7 mouse cellular contexts compared by ENCODE assay signal in the genomic region with DNA sequence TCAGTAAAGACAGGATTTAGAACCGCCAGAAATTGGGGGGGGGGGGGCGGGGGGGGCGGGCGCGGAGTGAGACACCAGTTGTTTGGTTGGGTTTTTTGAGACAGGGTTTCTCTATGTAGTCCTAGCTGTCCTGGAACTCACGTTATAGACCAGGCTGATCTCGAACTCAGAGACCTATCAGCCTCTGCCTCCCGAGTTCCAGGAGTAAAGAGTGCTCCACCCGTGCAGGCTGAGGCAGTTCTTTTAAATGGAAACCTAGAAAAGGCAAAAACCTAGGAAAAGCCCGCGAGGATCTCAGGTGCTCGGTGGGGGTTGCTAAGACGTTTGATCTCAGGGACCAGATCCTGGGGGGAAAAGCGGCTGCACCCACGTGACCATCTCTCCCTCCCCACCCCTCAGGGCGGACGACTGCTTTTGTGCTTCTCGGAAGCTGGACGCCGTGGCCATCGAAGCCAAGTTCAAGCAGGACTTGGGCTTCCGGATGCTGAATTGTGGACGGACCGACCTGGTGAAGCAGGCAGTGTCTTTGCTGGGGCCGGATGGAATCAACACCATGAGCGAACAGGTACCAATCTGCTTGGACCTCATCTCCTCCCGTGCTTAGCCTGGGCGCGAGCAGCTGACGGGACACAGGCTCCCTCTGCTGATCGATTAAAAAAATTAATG.
DNase-seq lines count a peak whose midpoint lies in the region; ATAC-seq lines count a peak whose summit lies in the region.

No protein-coding gene starts in this region.

- DNase-seq in adrenal gland, postnatal 36 days = peak; percentile 62 to 63
- DNase-seq in embryonic facial prominence, embryonic 10.5 days (ENCODE audit: low spot score) = peak; percentile 72
- peak; percentile 80 for DNase-seq in heart, embryonic 10.5 days (ENCODE audit: low spot score)
- peak; percentile 40 for DNase-seq in kidney, adult 9 months
- DNase-seq in splenic B cell, adult 2 months (ENCODE audit: low read depth, low spot score) = peak; percentile 29

- peak overlapping the region; percentile 44; the same call in 1 of the 2 replicates for H3K9ac ChIP-seq in limb, embryonic 12.5 days (replicated peaks)
- peak overlapping the region; percentile 65 for H3K9ac ChIP-seq in midbrain, embryonic 13.5 days (replicated peaks)

- no peaks in the 10 kb centered on the region for H3K4me1 ChIP-seq in embryonic facial prominence, embryonic 10.5 days
- H3K4me1 ChIP-seq in heart, embryonic 10.5 days = no peaks in the 10 kb centered on the region
- H3K4me1 ChIP-seq in limb, embryonic 12.5 days (replicated peaks) = peaks cover 8% of the 10 kb centered on the region; the same call in 1 of the 2 replicates
- no peaks in the 10 kb centered on the region for H3K4me1 ChIP-seq in midbrain, embryonic 13.5 days (replicated peaks)

- H3K4me2 ChIP-seq in limb, embryonic 12.5 days = peak overlapping the region; percentile 68
- H3K4me2 ChIP-seq in midbrain, embryonic 13.5 days (replicated peaks) = peak overlapping the region; percentile 66

- peaks cover 11% of the 10 kb centered on the region for H3K27me3 ChIP-seq in embryonic facial prominence, embryonic 10.5 days (replicated peaks; ENCODE audit: low read depth, poor library complexity, severe bottlenecking)
- peaks cover 30% of the 10 kb centered on the region for H3K27me3 ChIP-seq in heart, embryonic 10.5 days (ENCODE audit: insufficient read depth, poor library complexity, severe bottlenecking)
- H3K27me3 ChIP-seq in limb, embryonic 12.5 days = no peaks in the 10 kb centered on the region; the same call in 1 of the 2 replicates
- no peaks in the 10 kb centered on the region for H3K27me3 ChIP-seq in midbrain, embryonic 13.5 days
- no peaks in the 10 kb centered on the region for H3K27me3 ChIP-seq in splenic B cell, adult 2 months (ENCODE audit: control insufficient read depth, insufficient read depth, low read length, poor library complexity, severe bottlenecking)

- WGBS in embryonic facial prominence, embryonic 10.5 days = 3% methylated on average over 31 of the region's 31 CpGs
- WGBS in heart, embryonic 10.5 days = 4% methylated on average over 31 of the region's 31 CpGs
- WGBS in limb, embryonic 12.5 days = 4% methylated on average over 31 of the region's 31 CpGs
- WGBS in midbrain, embryonic 13.5 days = 3% methylated on average over 31 of the region's 31 CpGs

- H3K4me3 ChIP-seq in embryonic facial prominence, embryonic 10.5 days = peak overlapping the region; percentile 59
- peak overlapping the region; percentile 59 for H3K4me3 ChIP-seq in heart, embryonic 10.5 days
- peak overlapping the region; percentile 42 for H3K4me3 ChIP-seq in limb, embryonic 12.5 days (replicated peaks)
- H3K4me3 ChIP-seq in midbrain, embryonic 13.5 days (replicated peaks) = peak overlapping the region; percentile 46

- peak overlapping the region; percentile 67; the same call in 1 of the 2 replicates for H3K27ac ChIP-seq in embryonic facial prominence, embryonic 10.5 days (replicated peaks)
- H3K27ac ChIP-seq in heart, embryonic 10.5 days = no peak overlapping the region
- H3K27ac ChIP-seq in limb, embryonic 12.5 days = no peak overlapping the region
- H3K27ac ChIP-seq in midbrain, embryonic 13.5 days = no peak overlapping the region

- ATAC-seq in limb, embryonic 12.5 days (ENCODE audit: insufficient number of reproducible peaks, insufficient read depth, low FRiP score, low TSS enrichment, low read depth) = no peak
- ATAC-seq in midbrain, embryonic 13.5 days = peak; percentile 90

- no peaks in the 10 kb centered on the region for H3K36me3 ChIP-seq in embryonic facial prominence, embryonic 10.5 days (replicated peaks)
- no peaks in the 10 kb centered on the region for H3K36me3 ChIP-seq in heart, embryonic 10.5 days
- H3K36me3 ChIP-seq in limb, embryonic 12.5 days = no peaks in the 10 kb centered on the region
- no peaks in the 10 kb centered on the region for H3K36me3 ChIP-seq in midbrain, embryonic 13.5 days
- H3K36me3 ChIP-seq in splenic B cell, adult 2 months (ENCODE audit: control insufficient read depth, insufficient read depth, low read length, poor library complexity, severe bottlenecking) = no peaks in the 10 kb centered on the region

- H3K9me3 ChIP-seq in embryonic facial prominence, embryonic 10.5 days = no peaks in the 10 kb centered on the region
- H3K9me3 ChIP-seq in heart, embryonic 10.5 days = no peaks in the 10 kb centered on the region
- no peaks in the 10 kb centered on the region for H3K9me3 ChIP-seq in limb, embryonic 12.5 days
- no peaks in the 10 kb centered on the region for H3K9me3 ChIP-seq in midbrain, embryonic 13.5 days

Comparison
In these comparisons a context has a peak if more than half of its experiments do, and no peak if none do; other contexts are left out.
1. DNase-seq: peak in every context shown above with its lines; median percentile 80 in heart, embryonic 10.5 days; 72 in embryonic facial prominence, embryonic 10.5 days; 62 in adrenal gland, postnatal 36 days; 40 in kidney, adult 9 months; 29 in splenic B cell, adult 2 months.